Mouse (Mus musculus): ENCODE measurements around the gene Plekhg1. TPM values are rescaled to one million over a fixed set of nuclear protein-coding genes. Genes with fewer than 3 reads are reported as not detected.

The Plekhg1 gene
- polyA plus RNA-seq, 1 experiment from 2014 or later, result 7.4 TPM

DNA sequence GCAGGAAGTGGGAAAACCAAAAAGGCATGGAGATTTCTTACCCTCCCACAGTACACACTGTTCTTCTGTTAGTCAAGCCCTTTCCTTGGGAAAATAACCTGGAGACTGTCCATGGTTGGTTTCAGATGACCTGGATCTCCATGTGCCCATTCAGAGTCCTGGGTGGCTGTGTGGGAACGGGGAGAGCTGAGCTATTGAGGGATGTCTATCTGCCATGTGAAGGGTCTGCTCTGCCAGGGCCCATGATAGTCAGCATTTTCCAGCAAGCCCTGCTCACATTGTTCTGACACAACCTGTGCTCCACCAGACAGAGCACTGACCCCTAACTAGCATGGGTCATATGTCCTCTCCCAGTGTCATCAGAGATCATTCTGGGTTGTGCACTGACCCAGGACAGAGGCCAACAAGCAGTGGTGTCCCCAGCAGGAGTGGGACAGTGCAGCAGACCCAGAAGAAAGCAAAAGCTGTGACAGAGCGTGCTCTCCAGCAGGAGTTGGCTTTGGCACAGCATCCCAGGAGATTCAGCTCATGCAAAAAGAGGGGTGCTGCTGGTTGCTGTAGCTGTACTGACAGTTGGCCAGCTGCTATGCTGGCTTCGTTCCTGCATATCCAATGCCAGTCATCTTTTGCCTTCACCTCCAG, 24.7 kb upstream of the Plekhg1 start:
- H3K4me1 ChIP-seq, result peaks cover 26% of the 10 kb centered on the region
- H3K9ac ChIP-seq, result no peak overlapping the region
- no peak overlapping the region for H3K4me2 ChIP-seq
- H3K27me3 ChIP-seq (replicated peaks), result 0 out of 2 replicates have a peak, but pooled peaks cover 9% of the 10 kb centered on the region
- no peak overlapping the region for H3K4me3 ChIP-seq
- H3K36me3 ChIP-seq, result no peaks in the 10 kb centered on the region
- WGBS, result 76% methylated on average over 3 of the region's 3 CpGs
- H3K9me3 ChIP-seq, result no peaks in the 10 kb centered on the region
- no peak for ATAC-seq (ENCODE audit: extremely low read depth, insufficient number of reproducible peaks, low FRiP score, low TSS enrichment)
- H3K27ac ChIP-seq (replicated peaks), result no peak overlapping the region

DNA sequence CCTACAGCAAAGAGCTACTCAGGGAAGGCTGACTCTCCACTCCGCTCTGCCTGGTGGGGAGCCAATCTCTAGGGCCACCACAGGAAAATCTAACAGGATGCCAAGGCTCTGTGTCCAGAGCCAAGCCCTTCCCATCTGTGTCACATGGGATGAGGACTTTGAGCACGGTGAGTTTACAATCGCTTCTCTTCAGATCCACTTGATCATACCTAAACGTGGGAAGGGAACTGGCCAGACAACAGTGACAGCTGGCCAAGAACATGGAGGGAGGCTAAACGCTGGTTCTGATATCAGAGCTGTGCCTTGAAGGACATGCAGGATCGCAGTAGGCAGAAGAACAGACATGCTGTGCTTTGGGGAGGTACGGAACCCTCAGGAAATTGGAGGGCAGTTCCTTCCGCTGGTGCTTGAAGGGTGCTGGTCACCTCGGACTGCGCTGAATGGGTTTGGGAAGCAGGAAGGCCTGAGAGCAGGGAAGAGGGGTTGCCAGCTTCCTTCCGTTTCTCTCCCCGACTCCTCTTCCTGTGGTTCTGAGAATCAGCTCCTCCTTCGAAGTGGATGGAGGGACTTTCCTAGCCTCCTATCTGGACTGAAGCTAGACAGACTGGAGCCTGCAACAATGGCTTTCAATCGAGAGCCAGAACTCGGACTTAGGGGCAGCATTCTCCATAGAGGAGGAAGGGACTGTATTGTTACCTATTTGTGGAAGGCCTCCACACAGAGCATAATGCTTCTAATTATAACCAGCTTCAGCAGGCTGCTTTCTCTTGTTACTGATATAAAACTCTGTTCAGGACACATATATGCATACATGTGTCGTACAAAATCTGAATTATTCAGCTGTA, 21.9 kb upstream of the Plekhg1 start:
- 43% methylated on average over 16 of the region's 16 CpGs for WGBS
- peak overlapping the region; percentile 24; the same call in 1 of the 2 replicates for H3K4me3 ChIP-seq

DNA sequence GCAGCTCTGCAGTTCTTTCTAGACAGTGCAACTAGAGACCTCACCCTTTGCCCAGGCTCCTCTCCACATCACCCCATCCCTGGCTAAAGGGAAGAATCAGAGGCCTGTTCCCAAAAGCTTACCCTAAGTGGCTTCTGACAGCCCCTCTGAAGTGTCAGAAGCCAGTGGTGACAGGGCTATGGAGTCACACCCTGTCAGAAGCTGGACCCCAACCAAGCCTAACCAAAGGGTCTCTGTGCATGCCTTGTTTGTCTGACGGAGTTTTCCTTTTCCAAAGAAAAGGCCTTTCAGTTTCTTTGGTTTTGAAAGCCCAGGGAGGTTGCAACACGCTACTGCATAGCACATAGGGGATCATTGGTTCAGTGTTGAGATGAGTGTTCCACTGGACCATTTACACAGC, 19.9 kb upstream of the Plekhg1 start:
- no peaks in the 10 kb centered on the region for H3K9me3 ChIP-seq
- H3K27me3 ChIP-seq (replicated peaks), result no peaks in the 10 kb centered on the region
- no peak for ATAC-seq (ENCODE audit: extremely low read depth, insufficient number of reproducible peaks, low FRiP score, low TSS enrichment)
- H3K4me2 ChIP-seq, result no peak overlapping the region
- H3K4me1 ChIP-seq, result peaks cover 37% of the 10 kb centered on the region
- H3K4me3 ChIP-seq, result no peak overlapping the region
- WGBS, result 49% methylated on average over 2 of the region's 2 CpGs
- H3K9ac ChIP-seq, result no peak overlapping the region
- no peaks in the 10 kb centered on the region for H3K36me3 ChIP-seq
- H3K27ac ChIP-seq (replicated peaks), result no peak overlapping the region; the same call in 1 of the 2 replicates

More for the DNA sequence above, 21.9 kb upstream of the Plekhg1 start:
- ATAC-seq (ENCODE audit: extremely low read depth, insufficient number of reproducible peaks, low FRiP score, low TSS enrichment), result no peak
- Histone ChIP-seq H3K9me3 (no peaks in the 10 kb centered on the region), H3K27ac (replicated peaks) (peak overlapping the region; percentile 76), H3K4me1 (peaks cover 36% of the 10 kb centered on the region), H3K27me3 (replicated peaks) (no peaks in the 10 kb centered on the region), H3K36me3 (no peaks in the 10 kb centered on the region), H3K4me2 (peak overlapping the region; percentile 51), H3K9ac (peak overlapping the region; percentile 37; the same call in 1 of the 2 replicates)

DNA sequence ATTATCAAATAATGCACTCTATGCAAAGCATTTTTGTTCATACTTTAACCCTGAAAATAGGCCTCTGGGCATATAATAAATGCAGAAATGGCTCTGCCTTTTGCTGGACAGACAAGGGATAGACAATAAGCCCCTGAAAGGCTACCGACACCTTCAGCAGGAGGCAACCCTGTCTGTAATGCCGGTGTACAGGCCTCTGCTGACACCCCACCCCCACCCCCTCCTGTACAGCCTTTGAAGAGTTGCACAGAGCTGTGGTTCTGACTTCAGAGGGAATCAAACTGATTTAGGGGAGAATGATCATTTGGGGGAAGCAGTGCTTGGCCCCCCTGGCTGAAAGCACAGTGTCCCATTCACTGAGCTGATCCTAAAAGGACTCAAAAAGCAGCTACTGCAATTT, 17.8 kb upstream of the Plekhg1 start:
- Histone ChIP-seq H3K4me2 (no peak overlapping the region), H3K36me3 (no peaks in the 10 kb centered on the region), H3K9me3 (no peaks in the 10 kb centered on the region), H3K27me3 (replicated peaks) (no peaks in the 10 kb centered on the region), H3K4me3 (no peak overlapping the region), H3K9ac (no peak overlapping the region), H3K4me1 (peaks cover 37% of the 10 kb centered on the region), H3K27ac (replicated peaks) (no peak overlapping the region)
- ATAC-seq (ENCODE audit: extremely low read depth, insufficient number of reproducible peaks, low FRiP score, low TSS enrichment), result no peak
- WGBS, result 42% methylated on average over 2 of the region's 2 CpGs

DNA sequence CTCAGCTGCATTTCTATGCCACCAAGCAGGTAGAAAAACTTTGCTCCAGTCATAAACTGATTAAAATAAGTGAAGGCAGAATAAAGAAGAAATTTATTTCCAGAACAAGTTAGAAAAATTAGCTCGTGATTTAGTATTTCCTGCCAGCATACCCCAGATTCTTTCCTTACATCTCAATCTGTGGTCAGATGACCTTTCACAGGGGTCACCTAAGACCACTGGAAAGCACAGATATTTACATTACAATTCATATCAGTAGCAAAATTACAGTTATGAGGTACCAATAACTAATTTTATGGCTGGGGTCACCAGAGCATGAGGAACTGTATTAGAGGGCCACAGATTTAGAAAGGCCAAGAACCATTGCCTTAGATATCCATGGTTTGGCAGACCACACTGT, 15.5 kb upstream of the Plekhg1 start:
- H3K27me3 ChIP-seq (replicated peaks), result no peaks in the 10 kb centered on the region
- H3K9me3 ChIP-seq, result no peaks in the 10 kb centered on the region
- no peak overlapping the region for H3K4me3 ChIP-seq
- no peak overlapping the region for H3K4me2 ChIP-seq
- no peak overlapping the region for H3K9ac ChIP-seq
- WGBS, result 51% methylated on average over 1 of the region's 1 CpGs
- no peak overlapping the region for H3K27ac ChIP-seq (replicated peaks)
- H3K4me1 ChIP-seq, result peaks cover 18% of the 10 kb centered on the region
- no peaks in the 10 kb centered on the region for H3K36me3 ChIP-seq
- no peak for ATAC-seq (ENCODE audit: extremely low read depth, insufficient number of reproducible peaks, low FRiP score, low TSS enrichment)

DNA sequence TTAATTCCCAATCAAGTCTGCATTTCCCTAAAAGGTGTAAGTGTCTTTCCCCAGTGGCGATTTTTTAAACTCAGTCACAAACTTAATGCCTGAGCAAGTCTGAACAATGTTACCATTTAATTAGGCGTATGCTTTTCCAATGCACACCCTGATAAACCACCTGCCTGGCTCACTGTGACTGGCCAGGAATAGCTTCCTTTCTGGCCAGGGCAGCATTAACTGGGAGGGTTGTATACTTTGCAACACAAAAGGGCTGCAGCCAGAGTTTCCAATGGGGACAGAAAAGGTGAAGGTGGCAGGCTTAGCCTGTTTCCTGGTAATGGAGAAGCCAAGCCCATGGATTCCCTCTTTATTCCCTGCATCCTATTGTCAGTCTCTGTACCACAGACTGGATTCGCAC, 10.5 kb upstream of the Plekhg1 start:
- Histone ChIP-seq H3K36me3 (no peaks in the 10 kb centered on the region), H3K4me1 (no peaks in the 10 kb centered on the region), H3K9me3 (no peaks in the 10 kb centered on the region), H3K4me2 (no peak overlapping the region), H3K27ac (replicated peaks) (no peak overlapping the region), H3K27me3 (replicated peaks) (no peaks in the 10 kb centered on the region), H3K4me3 (no peak overlapping the region), H3K9ac (no peak overlapping the region)
- no peak for ATAC-seq (ENCODE audit: extremely low read depth, insufficient number of reproducible peaks, low FRiP score, low TSS enrichment)
- WGBS, result 65% methylated on average over 3 of the region's 3 CpGs

DNA sequence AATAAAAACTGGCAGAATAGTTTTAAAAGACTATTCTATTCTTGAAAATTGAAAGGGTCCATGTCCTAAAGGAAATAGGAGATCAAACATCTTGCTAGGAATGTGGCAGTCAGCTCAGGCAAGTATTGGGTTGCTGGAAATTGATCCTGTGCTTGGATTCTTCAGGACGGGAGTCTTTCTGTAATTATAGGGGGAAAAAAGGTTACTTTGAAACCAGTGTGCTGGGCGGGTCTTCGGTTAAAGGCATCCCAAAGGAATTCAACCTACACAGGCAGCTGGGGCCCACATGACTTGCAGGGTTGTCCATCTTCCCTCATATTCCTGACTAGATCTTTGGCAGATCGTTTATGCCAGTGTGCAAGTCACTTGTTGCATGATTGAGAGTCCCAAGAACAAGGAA, 9.8 kb upstream of the Plekhg1 start:
- 43% methylated on average over 4 of the region's 4 CpGs for WGBS
- no peaks in the 10 kb centered on the region for H3K27me3 ChIP-seq (replicated peaks)
- H3K4me1 ChIP-seq, result no peaks in the 10 kb centered on the region
- no peak for ATAC-seq (ENCODE audit: extremely low read depth, insufficient number of reproducible peaks, low FRiP score, low TSS enrichment)
- H3K9me3 ChIP-seq, result no peaks in the 10 kb centered on the region
- no peak overlapping the region for H3K27ac ChIP-seq (replicated peaks)
- H3K9ac ChIP-seq, result no peak overlapping the region
- H3K4me2 ChIP-seq, result no peak overlapping the region
- no peaks in the 10 kb centered on the region for H3K36me3 ChIP-seq
- no peak overlapping the region for H3K4me3 ChIP-seq

DNA sequence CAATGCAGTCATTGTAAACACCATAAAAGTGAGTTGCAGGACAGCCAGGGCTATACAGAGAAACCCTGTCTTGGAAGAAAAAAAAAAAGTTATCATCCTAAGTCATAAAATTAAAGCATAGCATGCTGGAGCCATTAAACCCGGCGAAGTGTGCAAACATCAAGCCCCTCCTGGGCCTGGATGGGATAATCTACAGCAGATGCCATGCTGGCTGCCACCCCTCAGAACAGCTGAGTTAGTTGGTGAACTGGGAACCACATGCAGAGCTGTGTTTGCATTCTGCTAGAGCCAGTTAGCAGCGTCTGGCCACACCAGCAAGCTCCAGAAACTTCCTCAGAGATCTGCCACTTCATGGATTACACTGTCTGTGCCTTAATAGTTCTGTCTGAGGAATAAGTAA, 3.1 kb upstream of the Plekhg1 start:
- ATAC-seq (ENCODE audit: extremely low read depth, insufficient number of reproducible peaks, low FRiP score, low TSS enrichment), result no peak
- no peak overlapping the region for H3K4me3 ChIP-seq
- no peak overlapping the region for H3K27ac ChIP-seq (replicated peaks)
- H3K36me3 ChIP-seq, result no peaks in the 10 kb centered on the region
- H3K27me3 ChIP-seq (replicated peaks), result peaks cover 7% of the 10 kb centered on the region; the same call in 1 of the 2 replicates
- no peak overlapping the region for H3K4me2 ChIP-seq
- H3K9ac ChIP-seq, result no peak overlapping the region
- whole genome bisulfite sequencing, result 76% methylated on average over 3 of the region's 3 CpGs
- no peaks in the 10 kb centered on the region for H3K9me3 ChIP-seq
- peaks cover 9% of the 10 kb centered on the region; the same call in 1 of the 2 replicates for H3K4me1 ChIP-seq

DNA sequence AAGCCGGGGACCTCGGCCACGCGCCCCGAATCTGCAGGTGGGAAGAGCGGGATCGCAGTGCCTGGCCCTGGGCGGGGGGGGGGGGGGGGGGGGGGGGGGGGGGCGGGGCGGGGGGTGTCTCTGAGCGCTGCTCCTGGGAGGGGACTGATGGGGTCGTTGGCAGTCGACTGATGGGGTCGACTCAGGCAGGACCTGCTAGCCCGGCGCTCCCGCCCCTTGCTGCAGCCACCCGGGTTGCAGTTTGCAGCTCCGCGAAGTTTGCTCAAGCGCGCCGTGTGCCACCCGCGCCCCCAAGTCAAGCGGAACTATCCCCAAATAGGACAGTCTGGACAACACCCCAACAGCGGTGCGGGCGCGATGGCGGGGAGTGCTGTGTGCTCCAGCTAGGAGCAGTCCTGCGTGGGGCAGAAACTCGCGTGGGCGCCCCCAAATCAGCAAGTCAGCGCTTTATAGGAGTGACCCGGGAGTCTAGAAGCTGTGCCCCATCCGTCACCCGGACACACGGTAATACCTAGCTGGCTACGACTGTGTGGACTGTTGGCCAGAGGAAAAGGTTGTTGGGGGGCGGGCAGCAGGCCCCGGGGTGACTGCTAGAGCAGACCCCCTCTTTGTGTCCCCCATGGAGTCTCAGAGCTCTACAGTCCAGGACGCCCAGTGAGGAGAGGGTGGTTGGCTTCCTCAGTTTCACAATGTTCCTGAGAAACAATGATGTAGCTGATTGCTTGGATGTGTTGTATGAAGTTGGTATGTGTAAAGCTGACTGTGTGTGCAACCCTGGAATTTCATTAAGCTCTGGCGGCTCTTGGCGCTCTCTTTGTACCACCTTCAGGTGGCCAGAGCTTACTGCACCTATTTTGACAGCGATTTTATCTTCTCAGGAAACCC, 582 bp downstream of the Plekhg1 start:
- WGBS, result under 1% methylated on average over 34 of the region's 47 CpGs
- Histone ChIP-seq H3K27me3 (replicated peaks) (peaks cover 7% of the 10 kb centered on the region; the same call in 1 of the 2 replicates), H3K4me2 (peak overlapping the region; percentile 99), H3K9ac (peak overlapping the region; percentile 90), H3K36me3 (peaks cover 5% of the 10 kb centered on the region; the same call in 1 of the 2 replicates), H3K9me3 (no peaks in the 10 kb centered on the region), H3K4me3 (peak overlapping the region; percentile 80), H3K27ac (replicated peaks) (peak overlapping the region; percentile 90), H3K4me1 (peaks cover 15% of the 10 kb centered on the region; the same call in 1 of the 2 replicates)
- peak; percentile 45; the same call in 1 of the 2 replicates for ATAC-seq (ENCODE audit: extremely low read depth, insufficient number of reproducible peaks, low FRiP score, low TSS enrichment)

DNA sequence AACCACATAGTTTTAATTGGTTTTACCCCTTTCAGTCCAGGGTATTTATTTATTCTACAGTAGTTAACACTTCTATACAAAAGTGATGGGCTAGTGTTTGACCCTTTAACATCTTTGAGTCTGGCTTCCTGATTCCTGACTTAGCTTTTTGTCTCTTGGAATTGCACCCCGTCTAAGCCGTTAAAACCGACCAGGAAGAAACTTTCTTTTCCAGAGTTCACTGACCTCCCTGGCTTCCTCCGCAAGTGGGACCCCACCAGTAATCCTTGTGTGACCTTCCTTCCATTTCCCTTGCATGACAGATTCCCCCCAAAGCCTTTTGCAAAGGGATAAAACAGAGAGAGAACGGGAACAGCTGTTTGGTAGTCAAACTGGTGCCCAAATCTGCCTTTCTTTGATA, 1.6 kb downstream of the Plekhg1 start:
- H3K27ac ChIP-seq (replicated peaks), result peak overlapping the region; percentile 90; the same call in 1 of the 2 replicates
- 10% methylated on average over 5 of the region's 5 CpGs for WGBS
- no peak for ATAC-seq (ENCODE audit: extremely low read depth, insufficient number of reproducible peaks, low FRiP score, low TSS enrichment)
- H3K9ac ChIP-seq, result peak overlapping the region; percentile 90
- H3K36me3 ChIP-seq, result peaks cover 5% of the 10 kb centered on the region; the same call in 1 of the 2 replicates
- H3K4me3 ChIP-seq, result peak overlapping the region; percentile 80
- no peaks in the 10 kb centered on the region for H3K9me3 ChIP-seq
- H3K4me1 ChIP-seq, result peaks cover 23% of the 10 kb centered on the region
- H3K4me2 ChIP-seq, result peak overlapping the region; percentile 99
- H3K27me3 ChIP-seq (replicated peaks), result peaks cover 7% of the 10 kb centered on the region; the same call in 1 of the 2 replicates

DNA sequence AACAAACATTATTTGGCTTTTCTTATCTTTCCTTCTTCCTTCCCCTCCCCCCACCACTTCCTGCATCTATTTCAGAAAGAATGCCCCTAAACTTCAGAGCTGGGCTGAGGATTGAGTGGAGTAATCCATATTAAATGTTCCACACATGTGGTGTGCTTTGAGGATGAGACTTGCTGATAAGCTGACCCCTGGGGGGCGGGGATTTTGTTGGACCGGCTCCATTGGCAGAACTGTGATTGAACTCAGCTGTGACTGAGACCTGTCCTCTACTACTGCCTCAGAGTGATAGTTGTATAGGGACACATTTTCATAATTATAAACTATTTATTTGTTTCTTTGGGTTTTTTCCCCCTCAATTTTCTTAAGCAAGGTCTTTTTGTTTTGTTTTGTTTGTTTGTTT, 2.9 kb downstream of the Plekhg1 start:
- no peak overlapping the region for H3K4me3 ChIP-seq
- WGBS, result 31% methylated on average over 2 of the region's 2 CpGs
- no peak for ATAC-seq (ENCODE audit: extremely low read depth, insufficient number of reproducible peaks, low FRiP score, low TSS enrichment)
- H3K9me3 ChIP-seq, result no peaks in the 10 kb centered on the region
- peaks cover 30% of the 10 kb centered on the region for H3K4me1 ChIP-seq
- peaks cover 5% of the 10 kb centered on the region; the same call in 1 of the 2 replicates for H3K36me3 ChIP-seq
- H3K4me2 ChIP-seq, result peak overlapping the region; percentile 42
- H3K27ac ChIP-seq (replicated peaks), result peak overlapping the region; percentile 61; the same call in 1 of the 2 replicates
- peaks cover 7% of the 10 kb centered on the region; the same call in 1 of the 2 replicates for H3K27me3 ChIP-seq (replicated peaks)
- H3K9ac ChIP-seq, result no peak overlapping the region
